Mouse (Mus musculus) cerebellum, adult 2 months (tissue): ENCODE measurements at regions not wholly inside any gene's neighbourhood (a gene's known extent, or its start where the extent isn't known, plus 50 kb on each side); places are given as distances from the start of the nearest gene placed in this dataset.

Experiments
- DNase-seq, 2 experiments: peaks; one replicate each; pipeline ENCODE4 v3.0.0; 2021
- H3K27ac ChIP-seq: fragments of 200-500 bp; 2 replicates; pipeline ENCODE4 v1.5.1; 2012; ENCODE audit warnings: low read length, control low read depth, inconsistent platforms; ENCODE audit not compliant: insufficient read depth
- H3K27me3 ChIP-seq: fragments of 200-500 bp; 2 replicates; pipeline ENCODE4 v1.6.1; 2012; ENCODE audit warnings: inconsistent platforms, mild to moderate bottlenecking, low read length, moderate library complexity; ENCODE audit not compliant: control insufficient read depth, insufficient read depth
- H3K4me1 ChIP-seq: fragments of 200-500 bp; 2 replicates; pipeline ENCODE4 v1.6.1; 2011; ENCODE audit warnings: low read length; ENCODE audit not compliant: control insufficient read depth, insufficient read depth
- H3K4me3 ChIP-seq: fragments of 200-500 bp; replicated peaks from 2 replicates; pipeline ENCODE3; 2011; ENCODE audit warnings: mild to moderate bottlenecking, low read depth, low read length, control low read depth; ENCODE audit not compliant: insufficient read depth
- CTCF ChIP-seq: fragments of 200-500 bp; IDR thresholded peaks from 2 replicates; pipeline ENCODE4 v1.5.1; 2011; ENCODE audit warnings: low read depth, mild to moderate bottlenecking, control low read depth, low read length, moderate library complexity, borderline replicate concordance; ENCODE audit not compliant: insufficient read depth
- POLR2A ChIP-seq: fragments of 200-500 bp; IDR thresholded peaks from 2 replicates; pipeline ENCODE4 v1.6.1; 2011; ENCODE audit warnings: low read length, control low read depth, borderline replicate concordance; ENCODE audit not compliant: insufficient read depth
- WGBS: fragments of 180-500 bp; shearing (Covaris S2); methylation state at CpG from one replicate; pipeline ENCODE4 v1.1.7; 2018; 5-methylcytosine and 5-hydroxymethylcytosine counted together

GRCm38 (mm10) chr5:111863922-111864321, 130.2 kb downstream of the Gm26897 start:
- 50% methylated on average over 7 of the region's 7 CpGs for WGBS
- Histone ChIP-seq H3K4me3 (no peak overlapping the region), H3K4me1 (no peaks in the 10 kb centered on the region), H3K27me3 (no peaks in the 10 kb centered on the region), H3K27ac (no peak overlapping the region)
- no peak for TF ChIP-seq CTCF
- TF ChIP-seq POLR2A: no peak
- no peak for DNase-seq

- H3K4me1 ChIP-seq: no peaks in the 10 kb centered on the region
- no peak overlapping the region for H3K27ac ChIP-seq
- H3K27me3 ChIP-seq: no peaks in the 10 kb centered on the region
- H3K4me3 ChIP-seq: no peak overlapping the region
- DNase-seq: no peak
- TF ChIP-seq CTCF: no peak
- no peak for TF ChIP-seq POLR2A
- 56% methylated on average over 13 of the region's 13 CpGs for WGBS
These were observed 130.9 kb downstream of the Gm26897 start for GRCm38 (mm10) chr5:111864606-111865005.

GRCm38 (mm10) chr5:111869011-111869410, 135.3 kb downstream of the Gm26897 start:
- Histone ChIP-seq H3K4me1 (no peaks in the 10 kb centered on the region), H3K27me3 (no peaks in the 10 kb centered on the region), H3K27ac (no peak overlapping the region), H3K4me3 (no peak overlapping the region)
- no peak for DNase-seq
- 77% methylated on average over 12 of the region's 12 CpGs for WGBS
- TF ChIP-seq CTCF (no peak), POLR2A (no peak)

GRCm38 (mm10) chr5:111877165-111877793, 143.6 kb downstream of the Gm26897 start:
- H3K4me1 ChIP-seq: no peaks in the 10 kb centered on the region
- no peak overlapping the region for H3K4me3 ChIP-seq
- 15% methylated on average over 8 of the region's 8 CpGs for WGBS
- no peaks in the 10 kb centered on the region for H3K27me3 ChIP-seq
- TF ChIP-seq POLR2A: no peak
- no peak for TF ChIP-seq CTCF
- DNase-seq: no peak
- H3K27ac ChIP-seq: no peak overlapping the region

DNA sequence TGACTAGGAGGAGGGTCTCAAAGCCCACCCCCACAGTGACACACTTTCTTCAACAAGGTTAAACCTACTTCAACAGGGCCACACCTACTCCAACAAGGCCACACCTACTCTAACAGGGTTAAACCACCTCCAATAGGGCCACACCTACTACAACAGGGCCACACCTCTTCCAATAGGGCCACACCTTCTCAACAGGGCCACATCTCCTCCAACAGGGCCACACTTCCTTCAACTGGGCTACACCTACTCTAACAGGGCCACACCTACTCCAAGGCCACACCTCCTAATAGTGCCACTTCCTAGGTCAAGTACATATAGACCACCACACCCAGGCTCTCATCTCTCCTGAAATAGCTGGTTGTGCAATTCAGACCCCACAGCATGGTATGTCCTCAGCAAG, 145.3 kb downstream of the Gm26897 start:
- no peaks in the 10 kb centered on the region for H3K27me3 ChIP-seq
- H3K27ac ChIP-seq: no peak overlapping the region
- H3K4me1 ChIP-seq: no peaks in the 10 kb centered on the region
- DNase-seq: no peak
- TF ChIP-seq CTCF (no peak), POLR2A (no peak)
- no peak overlapping the region for H3K4me3 ChIP-seq

GRCm38 (mm10) chr5:111880268-111880667, 146.5 kb downstream of the Gm26897 start:
- no peak for DNase-seq
- WGBS: 72% methylated on average over 2 of the region's 2 CpGs
- TF ChIP-seq POLR2A (no peak), CTCF (no peak)

GRCm38 (mm10) chr5:111881517-111881916, 147.8 kb downstream of the Gm26897 start:
- WGBS: 19% methylated on average over 5 of the region's 5 CpGs
- TF ChIP-seq CTCF: no peak
- no peak for TF ChIP-seq POLR2A
- H3K4me1 ChIP-seq: no peaks in the 10 kb centered on the region
- H3K27ac ChIP-seq: no peak overlapping the region
- H3K4me3 ChIP-seq: no peak overlapping the region
- no peaks in the 10 kb centered on the region for H3K27me3 ChIP-seq
- DNase-seq: no peak

More at GRCm38 (mm10) chr5:111880268-111880667, 146.5 kb downstream of the Gm26897 start:
- Histone ChIP-seq H3K27me3 (no peaks in the 10 kb centered on the region), H3K4me1 (no peaks in the 10 kb centered on the region), H3K27ac (no peak overlapping the region), H3K4me3 (no peak overlapping the region)

- no peak overlapping the region for H3K27ac ChIP-seq
- 62% methylated on average over 4 of the region's 4 CpGs for WGBS
- DNase-seq: no peak
- TF ChIP-seq CTCF (no peak), POLR2A (no peak)
- H3K4me3 ChIP-seq: no peak overlapping the region
- peaks cover 1% of the 10 kb centered on the region; the same call in 1 of the 2 replicates for H3K27me3 ChIP-seq
- H3K4me1 ChIP-seq: no peaks in the 10 kb centered on the region
These were observed 153.6 kb downstream of the Gm26897 start for GRCm38 (mm10) chr5:111887281-111887680.

DNA sequence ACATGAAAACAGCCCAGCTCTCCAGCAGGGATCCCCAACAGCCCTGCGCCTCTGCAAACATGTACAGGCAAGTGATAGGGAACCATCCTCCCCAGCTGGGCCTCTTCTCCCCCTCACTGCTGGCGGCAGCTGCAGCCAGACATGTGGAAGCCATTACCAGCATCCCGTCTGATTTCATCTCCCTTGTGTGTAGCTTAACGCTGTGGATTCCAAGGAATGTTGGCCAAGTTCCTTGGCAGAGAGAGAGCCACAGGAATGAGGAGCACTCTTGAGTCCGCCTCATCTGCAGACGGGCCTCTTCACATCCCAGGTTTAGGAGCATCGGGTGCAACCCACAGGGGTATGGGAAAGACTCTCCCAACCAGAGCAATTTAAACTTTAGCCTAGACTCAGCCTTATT, 157.1 kb downstream of the Gm26897 start:
- H3K4me1 ChIP-seq: no peaks in the 10 kb centered on the region
- no peak overlapping the region for H3K27ac ChIP-seq
- H3K27me3 ChIP-seq: peaks cover 1% of the 10 kb centered on the region; the same call in 1 of the 2 replicates
- TF ChIP-seq POLR2A (no peak), CTCF (no peak)
- no peak overlapping the region for H3K4me3 ChIP-seq
- no peak for DNase-seq
- WGBS: 19% methylated on average over 7 of the region's 7 CpGs
